In the genomic region with DNA sequence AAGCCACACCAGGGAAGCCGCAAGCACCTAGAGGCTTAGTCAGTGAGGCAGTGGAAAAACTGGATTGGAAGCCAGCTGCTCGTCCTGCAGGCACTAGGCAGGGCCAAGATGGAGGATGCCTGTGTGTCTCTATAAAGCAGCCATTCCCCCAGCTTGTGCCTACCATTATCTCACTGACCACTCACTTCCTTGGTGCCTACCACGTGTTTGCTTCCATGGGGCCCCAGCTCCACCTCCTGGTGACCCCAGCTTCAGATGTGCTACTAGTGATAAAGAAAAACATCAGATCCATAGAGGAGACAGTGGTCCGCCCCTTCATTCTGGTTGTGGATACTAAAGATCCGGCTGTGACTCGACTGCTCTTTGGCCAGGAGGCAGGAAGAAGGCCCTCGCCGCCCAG, we compare ENCODE assay signal across 23 mouse cellular contexts. TPM values are rescaled to one million over a fixed set of nuclear protein-coding genes. Genes with fewer than 3 reads are reported as not detected.
DNase-seq lines count a peak whose midpoint lies in the region; ATAC-seq lines count a peak whose summit lies in the region.
"Had no signal": no experiment of that assay in that cellular context is flagged by ENCODE, and none has a peak within 500 bp of the region (broad histone marks: within the 10 kb centered on the region; RNA-seq: fewer than 3 reads in every experiment).

No protein-coding gene starts in this region.

- peaks cover 37% of the 10 kb centered on the region for H3K36me3 ChIP-seq in liver, embryonic 13.5 days

- ATAC-seq in liver, embryonic 13.5 days (ENCODE audit: low read depth), result peak; percentile 37
- ATAC-seq: activated CD4-positive, CD25-positive, alpha-beta regulatory T cell, adult 4 months; forebrain, embryonic 13.5 days; midbrain, embryonic 13.5 days had no signal

- H3K27me3 ChIP-seq in liver, embryonic 13.5 days, result no peaks in the 10 kb centered on the region
- H3K27me3 ChIP-seq: forebrain, embryonic 13.5 days; hindbrain, embryonic 12.5 days; limb, embryonic 12.5 days; lung, embryonic 15.5 days; midbrain, embryonic 13.5 days had no signal

- WGBS in liver, embryonic 13.5 days (ENCODE audit: insufficient replicate concordance), result 45% methylated on average over 8 of the region's 8 CpGs

- DNase-seq in heart, adult 11 months, result peak; percentile 85
- no peak for DNase-seq in heart, adult 18-20 months
- DNase-seq in 3T3-L1 (ENCODE audit: low read depth, low spot score) (peak; percentile 20), NIH3T3 (ENCODE audit: low read depth) (peak; percentile 11)
- DNase-seq in liver, embryonic 13.5 days, result peak; percentile 28
- no peak for DNase-seq in left cerebral cortex, postnatal 10 days (ENCODE audit: extremely low spot score in 1 of 2, low spot score in 2 of 2)
- no peak for DNase-seq in kidney, adult 9 months
- DNase-seq in retina, embryonic 14.5 days (ENCODE audit: low spot score), result no peak
- DNase-seq: adrenal gland, postnatal 10 days; cerebellum, adult 11-12 months; cerebellum, postnatal 25 days; gastrocnemius, postnatal 14 days; lung, postnatal 4 days; retina, postnatal 1 day; right cerebral cortex, postnatal 4 days had no signal

- peak overlapping the region; percentile 94 for H3K4me3 ChIP-seq in liver, embryonic 13.5 days (replicated peaks)
- H3K4me3 ChIP-seq: hindbrain, embryonic 12.5 days; limb, embryonic 12.5 days had no signal

- H3K9me3 ChIP-seq in liver, embryonic 13.5 days (replicated peaks), result no peaks in the 10 kb centered on the region
- H3K9me3 ChIP-seq: forebrain, embryonic 13.5 days; hindbrain, embryonic 12.5 days; limb, embryonic 12.5 days; lung, embryonic 15.5 days; midbrain, embryonic 13.5 days had no signal

- H3K9ac ChIP-seq in liver, embryonic 13.5 days, result peak overlapping the region; percentile 95; the same call in 1 of the 2 replicates

- H3K27ac ChIP-seq in liver, embryonic 13.5 days, result peak overlapping the region; percentile 67
- H3K27ac ChIP-seq: forebrain, embryonic 13.5 days; hindbrain, embryonic 12.5 days; kidney, postnatal 0 days; limb, embryonic 12.5 days; lung, embryonic 15.5 days; midbrain, embryonic 13.5 days; stomach, postnatal 0 days had no signal

- peak overlapping the region; percentile 71 for H3K4me2 ChIP-seq in liver, embryonic 13.5 days

- peaks cover 26% of the 10 kb centered on the region for H3K4me1 ChIP-seq in liver, embryonic 13.5 days (replicated peaks)

- intact Hi-C loops in left cerebral cortex, postnatal 10 days (cut with DNase I), result loop anchor here (10.0 kb wide), 1 partner anchor 1217 kb away; no protein-coding TSS in a partner anchor

RNA-seq across cellular contexts. Expression of gene Scyl3, which starts 2.9 kb away (rescaled TPM):
- 1 to 10 TPM; 4.2 to 5.2 TPM for total RNA-seq in heart, adult 18-20 months (2021)
- 11.2 and 13.4 TPM in 2 replicates for polyA plus RNA-seq in liver, embryonic 13.5 days (2015; fragmentation: Nextera tagmentation; extraction: Ambion mirVana)
- total RNA-seq in left cerebral cortex, postnatal 10 days (2021), result 10 to 100 TPM; 21.4 to 22.7 TPM

Comparison
In these comparisons a context has a peak if more than half of its experiments do, and no peak if none do; other contexts are left out.
1. DNase-seq: peak in heart, adult 11 months (single experiment), 3T3-L1 (single experiment), NIH3T3 (single experiment) and liver, embryonic 13.5 days (single experiment); none in heart, adult 18-20 months (0 of 2), left cerebral cortex, postnatal 10 days (0 of 2), kidney, adult 9 months (single experiment) and retina, embryonic 14.5 days (single experiment).